Mouse (Mus musculus) effector memory CD4-positive, alpha-beta T cell, adult 5 months (primary cell): ENCODE results near the gene Scyl1. TPM values are rescaled to one million over a fixed set of nuclear protein-coding genes. Genes with fewer than 3 reads are reported as not detected.

Experiments
- polyA plus RNA-seq: library from polyadenylated mRNA; unstranded; fragments of 100-300 nt; shearing (Covaris generic); gene quantifications from one replicate; pipeline ENCODE4 v1.2.1, GENCODE M21; 2017

Scyl1 gene
- 66.7 TPM for polyA plus RNA-seq

DNA sequence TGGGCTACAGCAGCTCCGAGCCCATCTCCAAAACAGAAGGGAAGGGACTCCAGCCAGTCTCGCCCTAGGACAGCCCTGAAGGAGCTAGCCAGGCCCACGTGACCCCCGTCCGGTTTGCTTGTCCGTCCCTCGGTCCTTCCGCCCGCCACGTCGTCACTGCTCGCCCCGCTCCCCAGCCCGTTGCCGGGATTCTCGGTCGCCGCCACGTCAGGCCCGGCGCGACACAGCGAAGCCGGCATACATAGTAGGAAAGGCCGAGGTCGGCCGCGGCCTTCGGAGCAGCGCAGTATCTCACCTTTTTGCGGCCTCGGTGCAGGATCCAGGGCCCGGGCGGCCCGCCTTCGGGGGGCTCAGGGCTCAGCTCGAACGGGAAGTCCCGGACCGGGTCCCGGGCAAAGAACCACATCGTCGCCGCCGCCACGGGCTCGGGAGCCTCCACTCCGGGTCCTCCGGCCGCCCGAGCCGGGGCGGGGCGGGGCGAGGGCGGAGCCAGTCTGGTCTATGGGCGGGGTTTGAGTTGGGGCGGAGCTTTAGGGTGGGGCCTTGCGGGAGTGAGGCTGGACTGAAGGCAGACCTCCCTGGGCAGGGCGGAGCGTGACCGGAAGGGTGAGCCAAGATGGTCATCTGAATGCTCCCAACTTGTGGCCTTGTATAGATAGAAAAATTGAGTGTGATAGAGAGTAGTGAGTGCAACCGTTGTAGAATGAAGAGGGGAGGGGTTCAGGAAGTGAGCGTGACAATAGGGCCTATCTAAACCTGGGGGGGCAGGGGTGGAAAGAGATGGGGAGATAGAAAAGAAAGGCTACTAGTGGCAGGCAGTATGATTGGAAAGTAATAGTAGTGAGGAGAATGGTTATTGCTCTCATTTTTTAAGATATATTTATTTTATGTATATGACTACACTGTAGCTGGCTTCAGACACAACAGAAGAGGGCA lies at the start of gene Scyl1:
Gene Scyl1 (minus strand): TSS at position 495 of the 936 bp plus-strand sequence.

DNA sequence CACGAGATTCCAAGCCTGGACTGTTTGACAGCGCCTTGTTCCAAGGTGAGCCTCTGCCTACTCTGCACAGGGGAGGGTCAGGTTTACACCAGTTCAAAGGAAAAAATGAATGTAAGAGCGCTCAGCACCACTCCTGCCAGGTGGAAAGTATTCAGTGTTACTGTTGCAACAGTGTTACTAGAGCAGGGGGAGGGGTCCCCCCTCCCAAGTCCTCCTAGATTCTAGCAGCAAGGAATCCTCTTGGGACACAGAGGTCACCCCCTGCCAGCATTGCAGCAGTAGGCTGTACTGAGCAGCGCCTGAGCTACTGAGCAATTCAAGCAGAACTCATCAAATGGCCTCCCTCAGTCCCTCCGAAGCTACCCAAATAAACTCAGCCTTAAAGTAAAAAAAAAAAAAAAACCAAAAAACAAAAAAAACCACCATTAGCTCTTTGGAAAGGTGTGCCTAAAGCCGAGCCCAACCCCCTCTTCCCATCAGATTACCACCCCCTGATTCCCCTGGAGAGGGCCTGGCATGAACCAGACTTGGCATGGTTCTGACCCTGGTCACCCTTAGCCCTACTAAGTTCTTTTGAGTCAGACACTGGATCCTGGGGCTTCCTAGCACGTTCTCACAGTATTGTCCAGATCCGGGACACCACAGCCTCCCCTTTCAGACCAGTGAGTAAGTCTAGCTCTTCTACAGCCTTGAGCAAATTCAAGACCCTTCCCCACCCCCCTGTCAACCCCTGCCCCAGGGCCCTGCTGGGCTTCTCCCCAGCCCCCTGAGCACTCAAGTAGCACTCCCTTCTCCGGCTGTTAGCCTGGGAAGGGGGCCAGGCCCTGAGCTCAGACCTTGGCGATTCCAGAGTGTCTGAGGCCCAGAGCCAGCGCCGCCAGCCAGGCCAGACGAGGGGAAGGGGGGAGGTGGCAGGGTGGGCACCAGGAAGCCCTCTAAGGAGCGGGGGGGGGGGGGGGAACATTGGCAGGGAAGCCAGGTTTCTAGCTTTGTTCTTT lies 30.6 kb downstream of the Scyl1 start, which contains the start of gene Ltbp3:
Gene Ltbp3 (plus strand): TSS at position 585 of the 998 bp plus-strand sequence.

DNA sequence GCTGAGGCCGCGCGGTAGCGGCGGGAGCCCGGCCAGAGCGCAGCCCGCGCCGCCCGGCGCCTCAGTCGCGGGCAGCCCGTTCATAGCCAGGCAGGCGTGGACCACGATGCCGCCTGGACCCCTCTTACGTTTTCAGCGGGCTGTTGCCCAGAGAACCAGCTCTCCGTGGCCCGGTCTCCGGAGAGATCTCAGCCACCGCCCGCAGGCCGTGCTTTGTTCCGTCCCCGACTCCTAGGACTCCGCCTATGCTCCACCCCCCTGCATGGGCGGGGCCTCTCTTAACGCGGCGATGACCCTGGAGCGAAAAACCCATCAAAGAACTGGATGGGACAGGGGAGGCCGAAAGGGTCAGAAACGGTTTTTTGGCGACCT lies 41.8 kb downstream of the Scyl1 start, which contains the start of gene Fam89b:
Gene Fam89b (minus strand): TSS at position 210 of the 372 bp plus-strand sequence.

DNA sequence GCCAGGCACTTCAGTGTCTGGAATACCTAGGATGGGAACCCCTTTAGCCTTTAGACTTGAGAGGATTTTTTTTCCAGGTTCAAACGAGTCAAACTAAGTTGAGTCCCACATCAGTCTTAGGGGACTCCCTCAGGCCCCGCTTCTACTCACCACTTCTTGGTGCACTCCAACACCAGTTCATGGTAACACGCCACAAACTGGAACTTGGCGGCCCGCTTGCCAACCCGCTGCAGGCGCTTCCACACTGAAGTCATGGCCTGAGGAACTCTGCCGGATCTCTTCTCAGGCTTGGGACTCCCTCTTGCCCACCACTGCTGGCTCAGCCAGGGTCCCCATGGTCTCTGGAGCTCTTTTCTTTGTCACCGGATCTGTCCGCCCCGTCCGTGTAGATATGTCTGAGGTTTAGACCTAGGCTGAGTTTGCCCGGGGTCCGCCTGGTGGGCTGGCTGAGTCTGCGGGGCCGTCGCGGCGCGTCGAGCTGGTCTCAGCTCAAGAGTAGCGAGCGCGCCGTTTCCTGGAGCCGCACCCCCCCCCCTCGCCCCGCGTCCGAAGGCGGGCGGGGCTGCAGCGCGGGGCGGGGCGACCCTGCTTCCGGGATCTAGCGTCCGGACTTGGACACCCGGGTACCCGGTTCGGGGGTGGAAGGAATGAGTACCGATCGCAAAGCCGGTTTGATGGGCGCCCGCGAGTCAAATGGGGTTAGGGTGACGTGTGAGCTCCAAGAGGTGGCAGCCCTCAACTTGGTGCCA lies 45.3 kb downstream of the Scyl1 start, which contains the start of gene Ehbp1l1:
Gene Ehbp1l1 (minus strand): TSS at position 551 of the 749 bp plus-strand sequence.

Other genes with a start within 250 kb of the Scyl1 start
- gene Ovol1, start 210.8 kb downstream of the Scyl1 start, polyA plus RNA-seq = not detected
- gene Ap5b1, start 203.4 kb downstream of the Scyl1 start, polyA plus RNA-seq = 8.2 TPM
- 84.3 TPM for gene Rnaseh2c, start 169.5 kb downstream of the Scyl1 start, polyA plus RNA-seq
- 66.5 TPM for gene Kat5, start 161.2 kb downstream of the Scyl1 start, polyA plus RNA-seq
- 279 TPM for gene Rela, start 133.9 kb downstream of the Scyl1 start, polyA plus RNA-seq
- 174 TPM for gene Sipa1, start 107.7 kb downstream of the Scyl1 start, polyA plus RNA-seq
- 58.1 TPM for gene Map3k11, start 82.7 kb downstream of the Scyl1 start, polyA plus RNA-seq
- gene Pcnx3, start 82.5 kb downstream of the Scyl1 start, polyA plus RNA-seq = 45.2 TPM
- 2.7 TPM for gene Kcnk7, start 67.1 kb downstream of the Scyl1 start, polyA plus RNA-seq
- gene Ehbp1l1, start 45.1 kb downstream of the Scyl1 start, polyA plus RNA-seq = 44.6 TPM
- 73.6 TPM for gene Fam89b, start 41.8 kb downstream of the Scyl1 start, polyA plus RNA-seq
- 0.65 TPM for gene Ltbp3, start 30.5 kb downstream of the Scyl1 start, polyA plus RNA-seq
- 104 TPM for gene Frmd8, start 103.9 kb upstream of the Scyl1 start, polyA plus RNA-seq
- gene Slc25a45, start 106.4 kb upstream of the Scyl1 start, polyA plus RNA-seq = 18.4 TPM
- gene Tigd3, start 122.7 kb upstream of the Scyl1 start, polyA plus RNA-seq = 0.61 TPM
- gene Dpf2, start 141.6 kb upstream of the Scyl1 start, polyA plus RNA-seq = 113 TPM
- gene Cdc42ep2, start 153.4 kb upstream of the Scyl1 start, polyA plus RNA-seq = not detected
- 38.4 TPM for gene Pola2, start 192.8 kb upstream of the Scyl1 start, polyA plus RNA-seq
- not detected for gene Slc22a20, start 214.7 kb upstream of the Scyl1 start, polyA plus RNA-seq
- gene Capn1, start 244.5 kb upstream of the Scyl1 start, polyA plus RNA-seq = 46.7 TPM